Mouse (Mus musculus): ENCODE measurements at regions not wholly inside any gene's neighbourhood (a gene's known extent, or its start where the extent isn't known, plus 50 kb on each side); places are given as distances from the start of the nearest gene placed in this dataset.

GRCm38 (mm10) chr6:6316725-6317124 lies 99.8 kb upstream of the Slc25a13 start:
- TF ChIP-seq GATA1 (IDR thresholded peaks at IDR 0.05; ENCODE audit: borderline replicate concordance, low read length) (no peak), FLI1 (IDR thresholded peaks at IDR 0.05; ENCODE audit: low read length) (no peak)

All from megakaryocyte, embryonic 14.5 days (primary cell).